Mouse (Mus musculus): ENCODE results near the gene Pars2. TPM values are rescaled to one million over a fixed set of nuclear protein-coding genes. Genes with fewer than 3 reads are reported as not detected.

The Pars2 gene
- total RNA-seq, 2 experiments from 2014 or later: 3.2 to 5.6 TPM

DNA sequence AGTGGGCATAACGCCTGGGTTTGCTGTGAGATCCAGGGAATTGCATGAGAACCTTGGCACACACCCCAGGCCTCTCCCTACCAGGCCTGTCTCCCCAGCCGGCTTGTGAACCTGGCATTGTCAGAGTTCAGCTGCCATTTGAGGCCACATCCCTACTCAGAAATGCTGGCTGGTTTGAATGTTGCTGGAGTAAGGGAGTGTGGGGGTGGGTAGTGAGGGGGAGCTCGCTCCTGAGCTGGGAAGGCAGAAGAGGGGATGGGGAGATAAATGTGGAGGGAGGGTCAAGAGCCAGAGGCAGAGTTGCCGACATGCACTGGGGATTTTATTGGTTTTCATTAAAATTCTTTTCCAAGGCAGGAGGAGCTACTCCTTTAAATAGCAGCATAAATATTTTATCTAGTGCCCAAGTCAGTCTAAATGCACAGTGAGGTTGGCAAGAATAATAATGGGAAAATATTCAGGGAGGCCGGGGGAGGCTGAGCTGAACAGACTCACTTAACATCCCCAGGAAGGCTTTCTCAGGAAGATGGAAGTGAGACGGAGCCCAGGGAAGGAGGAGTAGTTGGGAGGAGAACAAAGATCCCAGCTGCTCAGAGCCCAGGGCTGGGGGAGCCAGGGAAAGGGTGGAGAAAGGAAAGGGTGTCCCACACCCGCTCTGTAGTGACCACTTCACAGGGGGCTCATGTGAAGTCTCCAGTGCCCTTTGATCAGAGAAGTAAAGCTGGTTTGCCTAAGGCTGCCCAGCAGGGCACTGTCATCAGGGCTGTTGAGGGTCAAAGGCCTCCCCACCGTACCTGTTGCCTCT is 17.4 kb upstream of the Pars2 start:
- no peak for DNase-seq
- intact Hi-C loops (cut with DNase I): loop anchor here (5.0 kb wide), 2 partner anchors 44 to 529 kb away; partner anchors contain the start of gene Ttc4

GRCm38 (mm10) chr4:106634086-106634479 is 16.8 kb upstream of the Pars2 start:
- intact Hi-C loops (cut with DNase I): loop anchor here (5.0 kb wide), 2 partner anchors 43 to 528 kb away; partner anchors contain the start of gene Ttc4

GRCm38 (mm10) chr4:106643483-106644217 is 7.2 kb upstream of the Pars2 start:
- DNase-seq: no peak
- intact Hi-C loops (cut with DNase I): no loop called here

More at GRCm38 (mm10) chr4:106634086-106634479, 16.8 kb upstream of the Pars2 start:
- no peak for DNase-seq

DNA sequence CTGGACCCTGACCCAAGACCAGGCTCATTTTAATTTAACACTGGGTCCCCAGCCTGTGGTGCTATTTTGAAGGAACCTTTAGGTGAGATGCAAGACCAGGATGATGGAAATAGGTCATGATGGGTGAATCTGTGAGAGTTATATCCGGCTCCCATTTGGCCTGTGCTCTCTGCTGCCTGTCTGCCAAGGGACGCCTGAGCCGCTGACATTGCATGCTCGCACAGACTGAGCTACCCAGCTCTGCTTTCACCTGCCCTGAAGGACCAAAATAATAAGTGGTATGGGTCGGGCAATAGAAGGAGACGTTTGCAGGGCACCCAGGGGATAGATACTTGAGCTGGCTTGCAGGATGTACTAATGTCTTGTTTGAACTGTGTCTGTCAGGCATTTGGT is 6.7 kb upstream of the Pars2 start:
- no peak for DNase-seq
- intact Hi-C loops (cut with DNase I): no loop called here

DNA sequence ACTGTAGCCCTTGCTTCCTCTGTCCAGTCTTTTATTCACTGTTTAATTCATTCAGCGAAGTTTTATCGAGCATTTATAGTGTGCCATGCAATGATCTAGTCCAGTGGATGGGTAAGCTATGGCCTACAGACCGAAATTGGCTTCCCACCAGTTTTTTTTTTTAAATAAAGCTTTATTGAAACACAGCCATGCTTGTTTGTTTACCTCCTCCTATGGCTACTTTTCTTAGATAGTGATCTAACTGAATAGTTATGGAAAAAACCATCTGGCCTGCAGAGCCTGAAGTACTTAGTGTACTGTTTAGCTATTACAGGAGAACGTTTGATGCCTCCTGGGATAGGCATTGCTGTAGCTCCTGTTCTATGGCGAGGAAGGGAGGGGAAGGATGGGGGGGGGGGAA is 5.1 kb upstream of the Pars2 start:
- intact Hi-C loops (cut with DNase I): no loop called here
- no peak for DNase-seq

DNA sequence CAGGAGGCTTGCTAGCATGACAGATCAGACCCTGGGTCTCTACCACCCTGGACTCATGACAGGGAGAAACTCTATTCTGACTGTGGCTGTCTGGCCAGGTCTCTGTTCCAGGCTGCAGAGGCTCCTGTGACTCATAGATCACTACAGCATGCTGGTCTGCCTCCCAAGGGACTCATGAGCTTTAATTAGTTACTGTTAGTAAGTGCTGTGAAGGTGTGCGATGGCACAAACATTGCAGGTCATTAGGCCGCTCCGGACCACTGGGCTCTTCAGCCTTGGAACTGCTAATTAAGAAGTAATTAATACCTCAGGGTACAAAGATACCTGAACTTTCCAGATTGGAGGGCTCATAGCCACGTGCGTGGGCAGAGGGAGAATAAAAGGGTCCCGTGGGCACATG is 3.7 kb upstream of the Pars2 start:
- no peak for DNase-seq
- intact Hi-C loops (cut with DNase I): no loop called here

GRCm38 (mm10) chr4:106652546-106652945 is 1.7 kb downstream of the Pars2 start:
- intact Hi-C loops (cut with DNase I): loop anchor here (5.0 kb wide), 1 partner anchor 525 kb away; the partner anchor contains the start of genes Tceanc2 and Tmem59
- DNase-seq: no peak

GRCm38 (mm10) chr4:106653051-106653450 is 2.2 kb downstream of the Pars2 start:
- no peak for DNase-seq
- intact Hi-C loops (cut with DNase I): loop anchor here (5.0 kb wide), 1 partner anchor 524 kb away; the partner anchor contains the start of genes Tceanc2 and Tmem59

- intact Hi-C loops (cut with DNase I): no loop called here
- no peak for DNase-seq
These were observed 4.8 kb downstream of the Pars2 start for GRCm38 (mm10) chr4:106655681-106656080.

GRCm38 (mm10) chr4:106663956-106664470 is 13.1 kb downstream of the Pars2 start:
- intact Hi-C loops (cut with DNase I): no loop called here
- DNase-seq: no peak

- intact Hi-C loops (cut with DNase I): no loop called here
- no peak for DNase-seq
These were observed 13.8 kb downstream of the Pars2 start for GRCm38 (mm10) chr4:106664697-106665096.

- no peak for DNase-seq
- intact Hi-C loops (cut with DNase I): no loop called here
These were observed 14.4 kb downstream of the Pars2 start for GRCm38 (mm10) chr4:106665269-106665668.

DNA sequence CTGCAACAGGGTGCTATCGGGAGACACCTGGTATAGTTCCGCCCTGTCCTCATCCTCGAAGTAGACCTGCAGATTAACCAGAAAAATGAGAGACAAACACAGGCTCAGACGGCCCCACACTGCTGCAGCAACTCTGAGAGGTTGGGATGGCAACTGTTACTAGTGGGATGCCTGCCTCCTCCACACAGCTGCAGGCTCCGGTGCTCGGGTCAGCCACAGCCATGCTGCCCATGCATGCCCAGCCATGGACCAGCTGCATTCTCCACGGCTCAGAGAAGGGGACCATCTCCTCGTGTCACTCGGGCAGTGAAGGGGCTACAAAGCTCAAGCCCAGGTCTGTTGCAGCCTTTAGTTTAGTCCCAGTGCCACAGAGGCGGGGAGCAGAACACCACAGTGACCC is 14.8 kb downstream of the Pars2 start:
- DNase-seq: no peak
- intact Hi-C loops (cut with DNase I): no loop called here

DNA sequence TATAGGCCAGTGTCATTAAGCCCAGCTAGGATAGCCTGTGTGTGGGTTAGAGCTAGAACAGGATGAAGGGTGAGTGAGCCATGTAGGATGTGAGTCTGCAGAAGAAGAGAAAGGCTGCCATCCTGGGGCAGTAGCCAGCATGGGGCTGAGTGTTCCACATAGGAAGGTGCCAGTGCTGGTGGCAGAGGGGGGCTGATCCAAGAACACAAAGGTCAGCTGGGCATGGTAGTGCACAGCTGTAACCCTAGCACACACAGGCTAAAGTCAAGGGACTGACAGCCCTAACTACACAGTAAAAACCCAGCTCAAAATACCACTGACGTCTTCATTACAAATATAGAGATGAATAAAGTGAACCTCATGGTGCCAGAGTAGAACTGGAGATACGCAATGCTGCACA is 15.7 kb downstream of the Pars2 start:
- DNase-seq: no peak

DNA sequence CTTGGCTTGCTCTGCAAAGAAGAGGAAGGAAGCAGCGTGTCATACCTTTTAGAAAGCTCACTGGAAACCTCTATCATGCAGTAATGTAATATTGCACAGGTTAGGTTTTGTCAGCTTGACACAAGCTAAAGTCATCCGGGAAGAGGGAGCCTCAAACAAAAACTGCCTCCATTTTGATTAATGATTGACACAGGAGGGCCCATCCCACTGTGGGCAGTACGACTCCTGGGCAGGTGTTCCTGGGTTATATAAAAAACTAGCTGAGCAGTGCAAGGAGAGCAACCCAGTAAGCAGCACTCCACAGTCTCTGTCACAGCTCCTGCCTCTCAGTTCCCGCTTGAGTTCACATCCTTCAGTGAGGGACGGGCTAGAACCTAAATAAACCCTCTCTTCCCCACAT is 25.9 kb downstream of the Pars2 start:
- intact Hi-C loops (cut with DNase I): loop anchor here (5.0 kb wide), 1 partner anchor 44 kb away; no protein-coding TSS in a partner anchor
- no peak for DNase-seq

More for the DNA sequence above, 15.7 kb downstream of the Pars2 start:
- intact Hi-C loops (cut with DNase I): no loop called here

GRCm38 (mm10) chr4:106678442-106679118 is 27.7 kb downstream of the Pars2 start, which contains the start of gene Ttc4:
Gene Ttc4, minus strand, starts transcription at chr4:106678944.
- peak; percentile 86 to 88 for DNase-seq
- intact Hi-C loops (cut with DNase I): loop anchor here (2.0 to 5.0 kb wide), 2 partner anchors 28 to 46 kb away; partner anchors contain the start of gene Pars2

GRCm38 (mm10) chr4:106679152-106679551 is 28.3 kb downstream of the Pars2 start:
- intact Hi-C loops (cut with DNase I): loop anchor here (2.0 to 5.0 kb wide), 2 partner anchors 28 to 47 kb away; partner anchors contain the start of gene Pars2
- DNase-seq: no peak

GRCm38 (mm10) chr4:106680955-106681354 is 30.1 kb downstream of the Pars2 start:
- intact Hi-C loops (cut with DNase I): no loop called here
- no peak for DNase-seq

DNA sequence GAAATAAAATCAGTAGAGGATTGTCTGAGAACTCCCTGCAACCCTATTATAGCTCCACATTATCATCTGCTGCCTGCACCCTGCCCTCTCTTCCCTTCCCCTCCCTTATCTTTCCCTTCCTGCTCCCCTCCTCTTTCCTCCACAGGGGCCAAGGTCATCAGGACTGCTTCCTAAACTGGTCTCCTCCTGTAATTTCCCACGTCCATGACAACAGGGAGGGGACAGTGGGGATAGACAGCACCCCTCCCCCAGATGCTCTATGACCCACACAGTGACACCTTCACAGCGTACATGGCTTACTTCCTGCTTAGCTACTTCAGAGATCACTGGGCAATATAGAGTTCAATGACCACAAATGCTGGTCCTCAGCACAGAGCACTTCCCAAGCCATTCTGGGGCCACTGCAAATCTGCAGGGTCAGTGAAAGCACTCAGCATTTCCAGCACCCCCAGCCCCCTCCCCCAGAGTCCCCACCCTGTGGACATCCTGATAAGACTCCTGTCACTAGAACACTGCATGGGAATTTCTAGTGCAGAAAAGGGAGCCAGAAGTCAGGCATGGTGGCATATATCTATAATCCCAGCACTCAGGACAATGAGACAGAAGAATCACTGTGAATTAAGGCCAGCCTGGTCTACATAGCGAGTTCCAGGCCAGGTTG is 37.9 kb downstream of the Pars2 start:
- intact Hi-C loops (cut with DNase I): no loop called here
- no peak for DNase-seq

All from heart, postnatal 36 days (tissue).